Mouse (Mus musculus) forebrain, embryonic 14.5 days (tissue): ENCODE measurements at regions not wholly inside any gene's neighbourhood (a gene's known extent, or its start where the extent isn't known, plus 50 kb on each side); places are given as distances from the start of the nearest gene placed in this dataset.

ENCODE experiments used
- ATAC-seq: fragments of 200-750 bp; cut with Nextera tagmentation; 2 replicates; pipeline ENCODE4 v1.8.0; 2017; ENCODE audit warnings: mild to moderate bottlenecking, moderate library complexity
- DNase-seq: peaks from one replicate; pipeline ENCODE4 v3.0.0-alpha.2; 2015; ENCODE audit warnings: low spot score
- H3K27ac ChIP-seq: fragments of 300-500 bp; sonication (generic); 2 replicates; pipeline ENCODE4 v1.5.1; 2014; ENCODE audit warnings: low read depth, mild to moderate bottlenecking, control low read depth, low read length, moderate library complexity
- H3K27me3 ChIP-seq: fragments of 300-500 bp; sonication (generic); replicated peaks from 2 replicates; pipeline ENCODE4 v1.6.1; 2014; ENCODE audit warnings: low read length, control low read depth, mixed read lengths; ENCODE audit not compliant: control insufficient read depth, insufficient read depth
- H3K36me3 ChIP-seq: fragments of 300-500 bp; sonication (generic); 2 replicates; pipeline ENCODE4 v1.6.1; 2014; ENCODE audit warnings: low read length, control low read depth; ENCODE audit not compliant: control insufficient read depth, insufficient read depth
- H3K4me1 ChIP-seq: fragments of 300-500 bp; sonication (generic); 2 replicates; pipeline ENCODE4 v1.6.1; 2014; ENCODE audit warnings: antibody characterized with exemption, low read length, control low read depth; ENCODE audit not compliant: control insufficient read depth, insufficient read depth
- H3K4me2 ChIP-seq: fragments of 300-500 bp; sonication (generic); 2 replicates; pipeline ENCODE4 v1.6.1; 2014; ENCODE audit warnings: mild to moderate bottlenecking, control low read depth, low read length
- H3K4me3 ChIP-seq: fragments of 300-500 bp; sonication (generic); 2 replicates; pipeline ENCODE4 v1.5.1; 2014; ENCODE audit warnings: low read depth, low read length, control low read depth
- H3K9ac ChIP-seq: fragments of 300-500 bp; sonication (generic); 2 replicates; pipeline ENCODE4 v1.6.1; 2014; ENCODE audit warnings: mild to moderate bottlenecking, low read length, control low read depth, moderate library complexity
- H3K9me3 ChIP-seq: fragments of 300-500 bp; sonication (generic); replicated peaks from 2 replicates; pipeline ENCODE4 v1.6.1; 2016; ENCODE audit warnings: low read length, control low read depth, mixed read lengths; ENCODE audit not compliant: control insufficient read depth
- WGBS: fragments of 180-500 bp; shearing (Covaris S2); extraction: QIAGEN DNeasy Blood & Tissue Kit; methylation state at CpG from one replicate; pipeline ENCODE4 v1.1.7; 2014; 5-methylcytosine and 5-hydroxymethylcytosine counted together

GRCm38 (mm10) chr5:119739386-119739785 lies 68.9 kb downstream of the Tbx3 start:
- no peaks in the 10 kb centered on the region for H3K36me3 ChIP-seq
- no peaks in the 10 kb centered on the region for H3K9me3 ChIP-seq
- H3K4me2 ChIP-seq: no peak overlapping the region
- no peak overlapping the region for H3K9ac ChIP-seq
- no peak overlapping the region for H3K27ac ChIP-seq
- no peak for DNase-seq
- no peaks in the 10 kb centered on the region for H3K27me3 ChIP-seq
- ATAC-seq: no peak
- 70% methylated on average over 4 of the region's 4 CpGs for WGBS
- H3K4me3 ChIP-seq: no peak overlapping the region
- no peaks in the 10 kb centered on the region for H3K4me1 ChIP-seq

DNA sequence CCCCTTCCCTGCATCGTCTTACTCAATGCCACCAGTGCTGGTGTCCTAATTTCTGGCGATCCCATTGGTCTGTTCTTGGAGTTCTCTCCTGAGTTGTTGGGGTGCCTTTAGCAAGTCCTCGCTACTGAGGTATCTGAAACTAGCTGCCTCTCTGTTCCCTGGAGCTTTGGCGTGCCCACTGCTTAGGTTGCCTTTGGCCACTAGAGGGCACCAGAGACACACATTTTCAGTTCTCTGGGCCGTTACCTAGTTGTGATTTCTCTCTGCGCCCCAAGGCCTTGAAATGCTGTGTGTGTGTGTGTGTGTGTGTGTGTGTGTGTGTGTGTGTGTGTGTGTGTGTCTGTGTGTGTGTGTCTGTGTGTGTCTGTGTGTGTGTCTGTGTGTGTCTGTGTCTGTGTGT lies 70.6 kb downstream of the Tbx3 start:
- DNase-seq (peak; percentile 90), ATAC-seq (peak; percentile 46; the same call in 1 of the 2 replicates)
- Histone ChIP-seq H3K4me1 (no peaks in the 10 kb centered on the region), H3K4me3 (no peak overlapping the region), H3K4me2 (no peak overlapping the region), H3K27me3 (no peaks in the 10 kb centered on the region), H3K27ac (no peak overlapping the region), H3K36me3 (no peaks in the 10 kb centered on the region), H3K9me3 (no peaks in the 10 kb centered on the region), H3K9ac (no peak overlapping the region)
- WGBS: 8% methylated on average over 6 of the region's 6 CpGs

DNA sequence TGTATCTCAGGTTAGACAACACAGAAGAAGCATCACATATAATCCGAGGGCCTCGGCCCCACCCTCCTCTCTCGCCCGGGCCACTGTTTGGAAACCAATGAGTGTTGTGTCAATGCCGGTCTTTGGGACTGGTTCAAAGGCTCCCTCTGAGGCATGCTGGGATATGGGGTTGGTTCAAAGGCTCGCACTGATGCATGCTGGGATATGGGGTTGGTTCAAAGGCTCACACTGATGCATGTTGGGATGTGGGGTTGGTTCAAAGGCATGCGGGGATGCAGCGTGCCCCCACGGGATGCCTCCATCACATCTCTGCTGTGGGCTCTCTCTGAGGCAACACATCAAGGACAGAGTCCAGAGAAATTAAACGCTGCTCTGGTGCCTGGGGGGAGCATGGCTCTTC lies 73.3 kb downstream of the Tbx3 start:
- Histone ChIP-seq H3K9me3 (no peaks in the 10 kb centered on the region), H3K4me3 (no peak overlapping the region), H3K4me2 (no peak overlapping the region), H3K4me1 (no peaks in the 10 kb centered on the region), H3K9ac (no peak overlapping the region), H3K36me3 (no peaks in the 10 kb centered on the region), H3K27me3 (peaks cover 19% of the 10 kb centered on the region), H3K27ac (no peak overlapping the region)
- 83% methylated on average over 10 of the region's 10 CpGs for WGBS
- ATAC-seq (no peak), DNase-seq (no peak)

DNA sequence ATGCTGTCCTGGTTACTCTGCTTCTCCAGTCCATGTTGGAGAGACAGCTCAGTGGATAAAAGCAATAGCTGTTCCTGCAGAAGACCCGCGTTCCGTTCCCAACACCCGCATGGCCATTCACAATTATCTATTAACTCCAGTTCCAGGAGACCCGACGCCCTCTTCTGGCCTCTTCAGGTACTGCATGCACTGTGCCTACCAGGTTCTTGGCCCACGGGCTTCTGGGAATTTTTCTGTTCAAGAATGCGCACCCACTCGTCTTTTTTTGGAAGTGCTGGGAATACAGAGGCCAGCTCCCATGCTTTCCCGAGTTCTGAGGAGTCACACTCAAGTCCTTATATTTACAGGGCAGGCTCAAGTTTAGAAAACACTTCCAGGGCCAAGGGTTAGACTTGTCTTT lies 76.6 kb downstream of the Tbx3 start:
- Histone ChIP-seq H3K27ac (no peak overlapping the region), H3K9ac (no peak overlapping the region), H3K4me2 (no peak overlapping the region), H3K4me3 (no peak overlapping the region), H3K4me1 (no peaks in the 10 kb centered on the region), H3K27me3 (peaks cover 30% of the 10 kb centered on the region), H3K9me3 (no peaks in the 10 kb centered on the region), H3K36me3 (no peaks in the 10 kb centered on the region)
- WGBS: 74% methylated on average over 10 of the region's 10 CpGs
- ATAC-seq (no peak), DNase-seq (no peak)

DNA sequence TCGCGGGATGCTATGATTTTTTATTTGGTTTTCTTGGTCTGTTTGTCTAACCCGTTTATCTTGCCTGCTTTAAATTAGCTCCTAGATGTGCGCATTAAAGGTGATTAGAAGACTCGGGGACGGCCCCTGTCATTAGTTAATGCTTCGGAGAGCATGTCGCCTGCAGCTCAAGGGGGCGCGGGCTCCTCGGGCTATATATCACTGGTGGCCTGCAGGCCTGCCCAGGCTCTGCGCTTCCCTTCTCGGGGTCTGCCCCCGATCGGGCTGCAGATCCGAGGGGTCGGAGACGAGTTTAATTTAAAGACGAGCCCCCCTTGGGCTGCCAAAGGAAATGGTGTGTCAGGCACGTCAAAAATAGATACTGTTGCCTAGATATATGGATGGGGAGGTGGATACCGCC lies 78.2 kb downstream of the Tbx3 start:
- no peak for ATAC-seq
- Histone ChIP-seq H3K36me3 (no peaks in the 10 kb centered on the region), H3K27ac (no peak overlapping the region), H3K9ac (no peak overlapping the region), H3K9me3 (no peaks in the 10 kb centered on the region), H3K4me1 (no peaks in the 10 kb centered on the region), H3K4me3 (no peak overlapping the region), H3K27me3 (peaks cover 30% of the 10 kb centered on the region), H3K4me2 (peak overlapping the region; percentile 16)
- 0% methylated on average over 21 of the region's 21 CpGs for WGBS
- DNase-seq: peak; percentile 3

GRCm38 (mm10) chr5:119749153-119749552 lies 78.7 kb downstream of the Tbx3 start:
- Histone ChIP-seq H3K9me3 (no peaks in the 10 kb centered on the region), H3K4me3 (no peak overlapping the region), H3K27ac (no peak overlapping the region), H3K27me3 (peaks cover 30% of the 10 kb centered on the region), H3K4me1 (no peaks in the 10 kb centered on the region), H3K9ac (no peak overlapping the region), H3K36me3 (no peaks in the 10 kb centered on the region), H3K4me2 (peak overlapping the region; percentile 16; the same call in 1 of the 2 replicates)
- 5% methylated on average over 14 of the region's 17 CpGs for WGBS
- no peak for DNase-seq
- ATAC-seq: no peak

DNA sequence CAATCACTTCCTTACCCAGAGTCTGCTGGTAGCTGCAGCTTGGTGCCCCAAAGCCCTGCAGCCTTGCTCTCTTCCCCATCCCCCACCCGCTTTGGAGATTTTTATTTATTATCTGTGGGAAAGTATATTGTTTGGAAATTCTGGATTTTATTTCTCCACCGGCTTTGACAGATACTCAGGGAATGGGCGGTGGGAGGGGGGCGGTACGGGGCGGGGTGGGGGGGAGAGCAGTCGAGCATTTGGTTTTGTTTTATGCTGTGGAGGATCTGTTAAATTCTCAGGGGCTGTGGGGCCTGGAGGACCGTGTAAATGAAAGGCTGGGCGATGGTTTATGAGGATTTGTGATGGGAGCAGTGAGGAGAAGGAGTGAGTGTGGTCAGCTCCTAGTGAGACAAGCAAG lies 76.7 kb upstream of the Tbx5 start:
- no peak overlapping the region for H3K27ac ChIP-seq
- no peaks in the 10 kb centered on the region for H3K4me1 ChIP-seq
- no peaks in the 10 kb centered on the region for H3K27me3 ChIP-seq
- H3K9me3 ChIP-seq: no peaks in the 10 kb centered on the region
- no peak for ATAC-seq
- no peak for DNase-seq
- no peak overlapping the region for H3K4me2 ChIP-seq
- no peaks in the 10 kb centered on the region for H3K36me3 ChIP-seq
- H3K4me3 ChIP-seq: no peak overlapping the region
- 61% methylated on average over 9 of the region's 9 CpGs for WGBS
- no peak overlapping the region for H3K9ac ChIP-seq

- Histone ChIP-seq H3K9ac (no peak overlapping the region), H3K36me3 (no peaks in the 10 kb centered on the region), H3K9me3 (no peaks in the 10 kb centered on the region), H3K27ac (no peak overlapping the region), H3K27me3 (no peaks in the 10 kb centered on the region), H3K4me2 (no peak overlapping the region), H3K4me3 (no peak overlapping the region), H3K4me1 (no peaks in the 10 kb centered on the region)
- DNase-seq (no peak), ATAC-seq (no peak)
- WGBS: 78% methylated on average over 4 of the region's 4 CpGs
Measured at GRCm38 (mm10) chr5:119758880-119759279, 73.6 kb upstream of the Tbx5 start.

- no peak for ATAC-seq
Measured at GRCm38 (mm10) chr5:119762102-119762501, 70.4 kb upstream of the Tbx5 start.

More at GRCm38 (mm10) chr5:119762102-119762501, 70.4 kb upstream of the Tbx5 start:
- WGBS: 82% methylated on average over 4 of the region's 4 CpGs
- Histone ChIP-seq H3K4me3 (no peak overlapping the region), H3K9ac (no peak overlapping the region), H3K4me1 (no peaks in the 10 kb centered on the region), H3K27me3 (no peaks in the 10 kb centered on the region), H3K9me3 (no peaks in the 10 kb centered on the region), H3K4me2 (no peak overlapping the region), H3K36me3 (no peaks in the 10 kb centered on the region), H3K27ac (no peak overlapping the region)
- DNase-seq: no peak
